Mouse (Mus musculus): ENCODE measurements around the gene Ap3m1. TPM values are rescaled to one million over a fixed set of nuclear protein-coding genes. Genes with fewer than 3 reads are reported as not detected.

The Ap3m1 gene
- polyA plus RNA-seq, 1 experiment from 2014 or later = 92.4 TPM

- Histone ChIP-seq H3K4me3 (no peak overlapping the region), H3K4me1 (replicated peaks) (peaks cover 13% of the 10 kb centered on the region), H3K36me3 (no peaks in the 10 kb centered on the region), H3K4me2 (no peak overlapping the region), H3K27ac (no peak overlapping the region), H3K9ac (no peak overlapping the region), H3K9me3 (no peaks in the 10 kb centered on the region), H3K27me3 (no peaks in the 10 kb centered on the region)
- 56% methylated on average over 2 of the region's 2 CpGs for WGBS
- no peak for ATAC-seq (ENCODE audit: low FRiP score)
Observed at GRCm38 (mm10) chr14:21086106-21086505, 33.8 kb upstream of the Ap3m1 start.

GRCm38 (mm10) chr14:21085666-21086065 is 33.4 kb upstream of the Ap3m1 start:
- peaks cover 13% of the 10 kb centered on the region for H3K4me1 ChIP-seq (replicated peaks)
- H3K4me2 ChIP-seq = no peak overlapping the region
- no peaks in the 10 kb centered on the region for H3K27me3 ChIP-seq
- ATAC-seq (ENCODE audit: low FRiP score) = no peak
- H3K9ac ChIP-seq = no peak overlapping the region
- WGBS = 85% methylated on average over 5 of the region's 5 CpGs
- no peaks in the 10 kb centered on the region for H3K36me3 ChIP-seq
- no peaks in the 10 kb centered on the region for H3K9me3 ChIP-seq
- H3K4me3 ChIP-seq = no peak overlapping the region
- no peak overlapping the region for H3K27ac ChIP-seq

DNA sequence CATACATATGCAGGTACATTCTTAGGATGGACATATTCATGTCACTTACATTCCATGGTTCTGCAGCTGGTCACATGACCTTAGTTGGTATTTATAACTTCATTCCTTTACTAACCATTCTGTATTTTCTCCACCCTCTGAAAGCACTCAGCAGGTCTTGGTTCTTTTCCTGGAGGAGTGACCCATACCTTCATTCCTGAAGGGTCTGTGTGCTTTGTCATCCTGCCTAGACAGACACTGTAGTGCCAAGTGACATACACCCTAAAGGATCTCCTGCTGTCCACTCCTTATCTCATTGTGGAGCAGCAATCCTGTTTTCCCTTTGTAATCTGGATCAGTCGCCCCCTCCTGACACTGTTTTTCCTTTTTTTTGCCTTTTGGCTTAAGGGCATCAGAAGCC is 30.5 kb upstream of the Ap3m1 start:
- ATAC-seq (ENCODE audit: low FRiP score) = no peak
- Histone ChIP-seq H3K9me3 (no peaks in the 10 kb centered on the region), H3K4me3 (no peak overlapping the region), H3K36me3 (no peaks in the 10 kb centered on the region), H3K4me1 (replicated peaks) (peaks cover 12% of the 10 kb centered on the region), H3K9ac (no peak overlapping the region), H3K27me3 (no peaks in the 10 kb centered on the region), H3K27ac (no peak overlapping the region), H3K4me2 (no peak overlapping the region)
- WGBS = 68% methylated on average over 1 of the region's 1 CpGs

- no peak for ATAC-seq (ENCODE audit: low FRiP score)
- no peaks in the 10 kb centered on the region for H3K9me3 ChIP-seq
Observed at GRCm38 (mm10) chr14:21078511-21078910, 26.2 kb upstream of the Ap3m1 start.

GRCm38 (mm10) chr14:21077939-21078338 is 25.6 kb upstream of the Ap3m1 start:
- H3K4me2 ChIP-seq = no peak overlapping the region
- no peaks in the 10 kb centered on the region for H3K9me3 ChIP-seq
- H3K4me3 ChIP-seq = no peak overlapping the region
- peaks cover 6% of the 10 kb centered on the region for H3K4me1 ChIP-seq (replicated peaks)
- 89% methylated on average over 4 of the region's 4 CpGs for WGBS
- no peak for ATAC-seq (ENCODE audit: low FRiP score)
- no peak overlapping the region for H3K27ac ChIP-seq
- no peaks in the 10 kb centered on the region for H3K27me3 ChIP-seq
- H3K9ac ChIP-seq = no peak overlapping the region
- H3K36me3 ChIP-seq = no peaks in the 10 kb centered on the region

More at GRCm38 (mm10) chr14:21078511-21078910, 26.2 kb upstream of the Ap3m1 start:
- Histone ChIP-seq H3K4me3 (no peak overlapping the region), H3K4me2 (no peak overlapping the region), H3K27me3 (no peaks in the 10 kb centered on the region), H3K9ac (no peak overlapping the region), H3K36me3 (no peaks in the 10 kb centered on the region), H3K27ac (no peak overlapping the region), H3K4me1 (replicated peaks) (peaks cover 6% of the 10 kb centered on the region)

DNA sequence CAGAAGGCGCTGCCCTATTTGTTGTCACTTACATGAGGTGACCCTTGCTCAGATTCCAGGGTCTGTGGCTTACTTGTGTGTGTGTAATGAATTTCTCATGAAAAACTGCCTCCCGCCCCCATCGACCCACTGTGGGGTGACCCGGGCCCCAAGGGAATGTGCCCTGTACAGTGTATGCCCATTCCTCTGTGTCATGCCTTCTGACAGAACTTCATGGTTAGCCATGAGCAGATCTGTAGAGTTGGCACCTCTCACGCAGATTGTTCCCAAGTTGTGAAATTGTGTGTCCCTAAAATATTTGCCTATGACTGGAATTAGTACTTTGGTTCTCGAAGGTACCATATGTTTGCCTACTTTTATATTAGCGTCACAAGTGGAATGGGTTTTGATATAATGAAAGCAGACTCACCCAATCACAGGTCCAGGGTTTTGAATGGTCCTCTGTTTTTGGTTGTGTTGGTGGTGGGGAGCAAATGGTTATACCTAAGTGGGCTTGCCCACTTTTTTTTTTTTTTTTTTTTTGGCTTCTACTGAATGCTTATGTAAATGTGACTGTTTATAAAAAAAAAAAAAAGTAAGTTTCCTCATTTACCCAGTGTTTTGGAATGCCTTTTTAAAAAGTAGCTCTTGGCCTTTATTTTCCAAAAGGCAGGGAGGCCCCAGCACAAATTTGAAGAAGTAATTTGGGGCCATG is 24.3 kb upstream of the Ap3m1 start:
- Histone ChIP-seq H3K9me3 (no peaks in the 10 kb centered on the region), H3K4me3 (peak overlapping the region; percentile 57), H3K4me2 (peak overlapping the region; percentile 67), H3K27me3 (no peaks in the 10 kb centered on the region), H3K27ac (0 out of 2 replicates have a peak overlapping the region, but pooled peaks have one; percentile 80), H3K9ac (peak overlapping the region; percentile 75), H3K4me1 (replicated peaks) (peaks cover 6% of the 10 kb centered on the region), H3K36me3 (no peaks in the 10 kb centered on the region)
- whole genome bisulfite sequencing = 48% methylated on average over 7 of the region's 7 CpGs
- ATAC-seq (ENCODE audit: low FRiP score) = peak; percentile 59

DNA sequence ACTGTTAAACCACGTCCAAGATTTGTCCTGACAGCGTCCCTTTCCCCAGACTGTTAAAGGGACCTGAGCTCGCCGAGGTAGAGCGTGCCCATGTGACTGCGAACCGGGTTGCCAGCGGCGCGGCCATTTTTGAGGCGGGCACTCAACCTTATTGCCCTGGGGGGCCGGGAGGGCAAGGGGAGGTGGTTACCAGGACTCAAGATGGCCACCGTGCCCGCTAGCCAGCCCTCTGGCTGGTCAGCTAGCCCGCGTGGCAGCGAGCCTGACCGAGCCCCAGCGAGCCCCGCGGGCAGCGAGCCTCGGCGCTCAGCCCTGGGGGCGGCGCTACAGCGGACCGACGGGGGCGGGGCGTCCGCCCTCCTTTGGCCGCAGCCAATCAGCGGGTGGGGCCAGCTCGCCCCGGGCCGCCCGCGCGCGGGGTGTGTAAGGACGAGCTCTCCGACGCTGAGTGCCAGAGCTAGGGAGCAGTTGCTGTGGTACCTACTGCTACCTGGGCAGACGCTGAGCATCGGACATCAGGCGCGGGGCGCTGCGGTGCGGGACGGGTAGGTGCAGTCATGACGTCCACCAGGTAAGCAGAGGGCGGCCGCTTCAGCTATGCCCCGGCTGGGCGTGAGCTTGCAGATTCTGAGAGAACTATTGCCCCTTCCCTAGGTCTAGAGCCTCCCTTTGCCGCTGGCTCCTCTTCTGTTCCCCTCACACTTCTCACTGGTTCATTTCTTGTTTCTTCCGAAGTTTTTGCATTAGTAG is 23.6 kb upstream of the Ap3m1 start:
- H3K27me3 ChIP-seq = no peaks in the 10 kb centered on the region
- peak overlapping the region; percentile 80 for H3K27ac ChIP-seq
- under 1% methylated on average over 58 of the region's 59 CpGs for WGBS
- H3K4me1 ChIP-seq (replicated peaks) = peaks cover 6% of the 10 kb centered on the region
- peak overlapping the region; percentile 75 for H3K9ac ChIP-seq
- no peaks in the 10 kb centered on the region for H3K36me3 ChIP-seq
- H3K9me3 ChIP-seq = no peaks in the 10 kb centered on the region
- H3K4me3 ChIP-seq = peak overlapping the region; percentile 57
- peak; percentile 97 for ATAC-seq (ENCODE audit: low FRiP score)
- H3K4me2 ChIP-seq = peak overlapping the region; percentile 67

- Histone ChIP-seq H3K27ac (no peak overlapping the region), H3K4me2 (peak overlapping the region; percentile 67), H3K4me3 (peak overlapping the region; percentile 57; the same call in 1 of the 2 replicates), H3K9ac (no peak overlapping the region), H3K4me1 (replicated peaks) (peaks cover 6% of the 10 kb centered on the region), H3K9me3 (no peaks in the 10 kb centered on the region), H3K36me3 (no peaks in the 10 kb centered on the region), H3K27me3 (no peaks in the 10 kb centered on the region)
- no peak for ATAC-seq (ENCODE audit: low FRiP score)
- 71% methylated on average over 11 of the region's 11 CpGs for WGBS
Observed at GRCm38 (mm10) chr14:21074398-21075320, 22.4 kb upstream of the Ap3m1 start.

GRCm38 (mm10) chr14:21073981-21074380 is 21.7 kb upstream of the Ap3m1 start:
- 67% methylated on average over 3 of the region's 3 CpGs for WGBS
- ATAC-seq (ENCODE audit: low FRiP score) = no peak

GRCm38 (mm10) chr14:21069594-21069993 is 17.3 kb upstream of the Ap3m1 start:
- Histone ChIP-seq H3K4me2 (no peak overlapping the region), H3K4me3 (no peak overlapping the region), H3K4me1 (replicated peaks) (no peaks in the 10 kb centered on the region), H3K27me3 (no peaks in the 10 kb centered on the region), H3K9me3 (no peaks in the 10 kb centered on the region), H3K27ac (no peak overlapping the region), H3K36me3 (no peaks in the 10 kb centered on the region), H3K9ac (no peak overlapping the region)
- 86% methylated on average over 5 of the region's 5 CpGs for WGBS
- no peak for ATAC-seq (ENCODE audit: low FRiP score)

More at GRCm38 (mm10) chr14:21073981-21074380, 21.7 kb upstream of the Ap3m1 start:
- no peaks in the 10 kb centered on the region for H3K36me3 ChIP-seq
- no peak overlapping the region for H3K27ac ChIP-seq
- no peaks in the 10 kb centered on the region for H3K9me3 ChIP-seq
- H3K4me1 ChIP-seq (replicated peaks) = peaks cover 6% of the 10 kb centered on the region
- H3K4me2 ChIP-seq = no peak overlapping the region
- H3K4me3 ChIP-seq = no peak overlapping the region
- no peak overlapping the region for H3K9ac ChIP-seq
- H3K27me3 ChIP-seq = no peaks in the 10 kb centered on the region

- WGBS = 76% methylated on average over 8 of the region's 8 CpGs
- Histone ChIP-seq H3K27ac (no peak overlapping the region), H3K4me1 (replicated peaks) (no peaks in the 10 kb centered on the region), H3K4me3 (no peak overlapping the region), H3K36me3 (no peaks in the 10 kb centered on the region), H3K4me2 (no peak overlapping the region), H3K27me3 (no peaks in the 10 kb centered on the region), H3K9me3 (no peaks in the 10 kb centered on the region), H3K9ac (no peak overlapping the region)
- no peak for ATAC-seq (ENCODE audit: low FRiP score)
Observed at GRCm38 (mm10) chr14:21065490-21066162, 13.3 kb upstream of the Ap3m1 start.
